Mouse (Mus musculus) ES-Bruce4 (cell line): Measurements from ENCODE around the gene Manf. TPM values are rescaled to one million over a fixed set of nuclear protein-coding genes. Genes with fewer than 3 reads are reported as not detected.

ENCODE experiments used
- H3K27ac ChIP-seq: 2 replicates; pipeline ENCODE4 v1.5.1; 2012; ENCODE audit warnings: low read length, inconsistent platforms; ENCODE audit not compliant: insufficient read depth
- H3K27me3 ChIP-seq: 2 replicates; pipeline ENCODE4 v1.6.1; 2012; ENCODE audit warnings: mild to moderate bottlenecking, low read length, inconsistent platforms; ENCODE audit not compliant: control insufficient read depth, poor library complexity, insufficient read depth, severe bottlenecking
- H3K36me3 ChIP-seq: 2 replicates; pipeline ENCODE4 v1.6.1; 2012; ENCODE audit warnings: inconsistent platforms, mild to moderate bottlenecking, low read length, moderate library complexity; ENCODE audit not compliant: control insufficient read depth, poor library complexity, insufficient read depth, severe bottlenecking
- H3K4me1 ChIP-seq: one replicate; pipeline ENCODE4 v1.8.1; 2011; ENCODE audit warnings: low read length; ENCODE audit not compliant: control insufficient read depth, insufficient read depth
- H3K4me3 ChIP-seq: 2 replicates; pipeline ENCODE4 v1.5.1; 2011; ENCODE audit warnings: low read depth, mild to moderate bottlenecking, low read length
- H3K9ac ChIP-seq: 2 replicates; pipeline ENCODE4 v1.6.1; 2012; ENCODE audit warnings: low read depth, mild to moderate bottlenecking, inconsistent platforms; ENCODE audit not compliant: poor library complexity, severe bottlenecking
- H3K9me3 ChIP-seq: replicated peaks from 2 replicates; pipeline ENCODE4 v1.6.1; 2012; ENCODE audit warnings: mild to moderate bottlenecking, low read length, inconsistent platforms; ENCODE audit not compliant: control insufficient read depth, poor library complexity, insufficient read depth, severe bottlenecking
- CTCF ChIP-seq: IDR thresholded peaks from one replicate; pipeline ENCODE4 v1.8.1; 2011; ENCODE audit warnings: low read depth, low read length
- EP300 ChIP-seq: IDR thresholded peaks from 2 replicates; pipeline ENCODE4 v1.6.1; 2011; ENCODE audit warnings: low read depth, low read length; ENCODE audit not compliant: insufficient read depth
- POLR2A ChIP-seq: IDR thresholded peaks from one replicate; pipeline ENCODE4 v1.8.1; 2011; ENCODE audit warnings: low read length; ENCODE audit not compliant: insufficient read depth
- polyA plus RNA-seq: library from polyadenylated mRNA; stranded (reverse); fragments of >200 nt; gene quantifications from 2 replicates; pipeline ENCODE4 v1.2.4, GENCODE M21; 2011; ENCODE audit warnings: low read depth; ENCODE audit not compliant: missing spikeins, insufficient read depth, insufficient read length

Manf gene
- polyA plus RNA-seq, 1 experiment = 220 TPM

DNA sequence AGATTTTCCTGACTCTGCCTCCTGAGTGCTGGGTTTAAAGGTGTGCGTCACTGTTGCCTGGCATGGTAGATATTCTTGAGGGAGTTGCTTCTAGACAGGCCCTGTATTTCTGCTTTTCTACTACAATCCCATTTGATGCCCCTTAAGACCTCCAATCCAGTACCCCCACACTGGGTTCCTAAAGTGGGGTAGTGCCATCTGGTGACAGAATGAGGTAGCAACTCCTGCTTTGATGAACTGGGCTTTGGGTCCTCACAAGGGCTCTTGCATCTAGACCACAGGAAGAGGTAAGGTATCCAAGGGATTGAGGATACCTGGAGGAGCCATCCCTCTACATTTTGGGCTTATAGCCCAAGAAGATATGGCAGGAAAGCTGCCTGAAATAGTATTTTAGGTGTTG lies 72.6 kb downstream of the Manf start:
- Histone ChIP-seq H3K9ac (no peak overlapping the region), H3K27me3 (no peaks in the 10 kb centered on the region), H3K4me1 (no peaks in the 10 kb centered on the region), H3K9me3 (no peaks in the 10 kb centered on the region), H3K4me3 (no peak overlapping the region), H3K36me3 (no peaks in the 10 kb centered on the region), H3K27ac (no peak overlapping the region)
- TF ChIP-seq CTCF (peak; percentile 36), POLR2A (no peak)

DNA sequence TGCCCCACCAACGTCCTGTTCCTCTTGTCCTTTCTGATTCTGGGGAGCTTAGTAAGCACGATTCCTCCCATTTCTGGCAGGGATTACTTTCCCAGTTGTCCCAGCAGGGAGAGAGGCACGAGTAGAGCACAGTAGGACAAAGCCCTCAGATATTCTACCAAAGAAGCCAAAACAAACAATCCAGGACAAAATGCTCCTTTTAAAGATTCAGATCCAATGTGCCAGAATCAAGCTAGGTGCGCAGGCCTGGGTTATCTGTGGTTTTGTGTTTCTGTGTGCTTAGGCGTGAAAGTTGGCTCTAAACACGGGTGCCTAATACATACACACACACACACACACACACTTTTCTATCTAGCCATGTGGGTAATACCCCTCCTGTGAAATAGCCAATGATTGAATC lies 73.6 kb downstream of the Manf start:
- Histone ChIP-seq H3K9me3 (no peaks in the 10 kb centered on the region), H3K36me3 (no peaks in the 10 kb centered on the region), H3K27ac (no peak overlapping the region), H3K4me3 (no peak overlapping the region), H3K9ac (no peak overlapping the region), H3K27me3 (no peaks in the 10 kb centered on the region), H3K4me1 (no peaks in the 10 kb centered on the region)
- TF ChIP-seq POLR2A (no peak), EP300 (no peak), CTCF (no peak)

DNA sequence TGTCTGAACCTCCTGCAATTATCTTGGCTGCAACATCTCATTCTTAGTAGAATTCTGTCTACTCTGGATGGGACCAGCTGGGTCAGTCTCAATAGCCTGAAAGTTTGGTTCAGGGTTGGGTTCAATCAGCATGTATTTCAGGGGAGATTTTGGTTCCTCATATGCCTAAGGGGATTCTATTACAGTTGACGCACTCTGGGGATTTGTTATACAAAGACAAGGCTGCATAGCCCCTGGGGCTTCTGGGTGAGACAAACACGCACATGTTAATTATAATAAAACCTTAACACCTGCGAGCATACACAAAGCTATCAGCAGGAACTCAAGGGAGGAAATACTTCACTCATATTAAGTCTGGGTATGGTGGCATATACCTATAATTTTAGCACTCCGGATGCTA lies 85.3 kb downstream of the Manf start:
- H3K4me3 ChIP-seq = no peak overlapping the region
- H3K27me3 ChIP-seq = no peaks in the 10 kb centered on the region

DNA sequence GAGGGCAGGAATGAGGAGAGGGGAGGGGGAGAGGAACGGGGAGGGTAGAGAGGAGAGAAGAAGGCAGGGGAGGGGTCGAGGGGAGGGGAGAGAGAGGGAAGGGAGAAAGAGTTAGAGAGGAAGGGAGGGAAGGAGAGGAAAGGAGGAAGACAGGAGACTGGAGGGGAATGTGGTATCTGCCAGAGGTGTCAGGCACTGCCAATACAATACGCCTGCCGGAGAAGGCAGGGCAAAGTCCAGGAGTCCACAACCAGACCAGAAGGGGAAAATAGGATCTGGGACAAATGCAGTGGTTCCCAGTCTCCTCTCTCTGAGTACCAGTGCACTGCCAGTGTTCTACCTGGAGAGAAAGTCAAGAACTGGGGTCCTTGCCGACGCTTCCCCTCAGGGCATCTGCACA lies 100.9 kb downstream of the Manf start:
- no peak overlapping the region for H3K4me3 ChIP-seq
- no peaks in the 10 kb centered on the region for H3K27me3 ChIP-seq
- H3K9ac ChIP-seq = no peak overlapping the region
- H3K9me3 ChIP-seq = no peaks in the 10 kb centered on the region
- TF ChIP-seq CTCF = no peak
- TF ChIP-seq EP300 = no peak
- TF ChIP-seq POLR2A = no peak
- no peaks in the 10 kb centered on the region for H3K36me3 ChIP-seq
- peaks cover 1% of the 10 kb centered on the region for H3K4me1 ChIP-seq
- H3K27ac ChIP-seq = no peak overlapping the region

More for the DNA sequence above, 85.3 kb downstream of the Manf start:
- H3K9me3 ChIP-seq = peaks cover 7% of the 10 kb centered on the region; the same call in 1 of the 2 replicates
- no peak overlapping the region for H3K27ac ChIP-seq
- no peaks in the 10 kb centered on the region for H3K36me3 ChIP-seq
- no peak overlapping the region for H3K9ac ChIP-seq
- TF ChIP-seq CTCF = no peak
- H3K4me1 ChIP-seq = no peaks in the 10 kb centered on the region

DNA sequence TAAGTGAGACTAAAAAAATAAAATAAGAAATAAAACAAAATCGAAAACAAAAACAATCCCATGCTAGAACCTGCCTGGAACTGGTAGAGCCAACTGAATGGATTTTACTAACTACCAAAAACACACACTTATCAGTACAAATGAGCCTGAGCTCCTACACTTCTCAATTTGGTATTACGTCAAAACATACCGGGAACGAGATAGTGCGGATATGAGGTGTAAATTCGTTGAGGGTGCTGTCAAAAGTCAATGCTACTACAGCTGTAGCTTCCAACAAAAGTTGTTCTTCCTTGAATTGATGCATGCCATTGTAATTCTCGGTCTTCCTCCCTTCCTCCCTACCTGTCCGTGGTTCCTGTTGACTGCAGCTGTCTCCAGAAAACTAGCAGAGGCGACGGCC lies 102.4 kb downstream of the Manf start:
- H3K27ac ChIP-seq = no peak overlapping the region
- no peaks in the 10 kb centered on the region for H3K9me3 ChIP-seq
- TF ChIP-seq POLR2A = no peak
- no peak for TF ChIP-seq CTCF
- H3K9ac ChIP-seq = peak overlapping the region; percentile 95; the same call in 1 of the 2 replicates
- peaks cover 1% of the 10 kb centered on the region for H3K4me1 ChIP-seq
- peak overlapping the region; percentile 83 for H3K4me3 ChIP-seq
- H3K36me3 ChIP-seq = no peaks in the 10 kb centered on the region
- no peaks in the 10 kb centered on the region for H3K27me3 ChIP-seq

DNA sequence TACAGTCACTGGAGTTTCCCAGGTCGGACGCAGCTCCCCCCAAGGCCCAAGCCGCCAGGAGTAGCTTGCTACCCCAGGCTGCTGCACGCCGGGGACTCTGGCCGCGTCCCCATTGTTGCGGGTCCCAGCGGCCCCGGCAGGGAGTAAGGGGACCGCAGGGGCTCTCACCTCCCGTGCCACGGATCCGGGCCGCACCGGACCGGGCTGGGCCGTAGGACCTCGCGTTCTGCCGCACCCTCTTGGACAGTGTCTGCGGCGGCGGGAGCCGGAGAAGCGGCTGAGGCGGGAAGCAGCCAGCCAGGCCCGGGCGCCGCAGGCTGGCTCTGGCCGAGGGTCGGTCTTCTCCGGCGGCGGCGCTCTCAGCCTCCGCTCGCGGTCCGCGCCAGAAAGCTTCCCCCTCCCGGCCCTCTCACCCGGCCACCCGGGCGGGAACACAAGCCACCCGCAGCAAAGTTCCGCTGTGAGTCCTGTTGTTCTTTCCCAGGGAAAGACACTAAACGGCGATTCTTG lies 102.9 kb downstream of the Manf start, which contains the start of gene Rad54l2:
Gene Rad54l2, minus strand, starts transcription at position 383 of the 510 bp plus-strand sequence.
- Histone ChIP-seq H3K27ac (no peak within 1 kb of the TSS), H3K27me3 (no peaks in the 10 kb centered on the region), H3K36me3 (no peaks in the 10 kb centered on the region), H3K4me1 (peaks cover 1% of the 10 kb centered on the region), H3K4me3 (peak within 1 kb of the TSS; percentile 83), H3K9ac (peak within 1 kb of the TSS; percentile 95), H3K9me3 (no peaks in the 10 kb centered on the region)
- TF ChIP-seq CTCF (no peak), EP300 (0 out of 2 replicates have a peak, but pooled peaks have one; percentile 47)

Other genes with a start within 250 kb of the Manf start
- not detected in 2 replicates for gene Grm2, start 235.9 kb downstream of the Manf start, polyA plus RNA-seq
- gene Tex264, start 206.1 kb downstream of the Manf start, polyA plus RNA-seq = 30.8 and 38.7 TPM in 2 replicates
- gene Rad54l2, start 102.8 kb downstream of the Manf start, polyA plus RNA-seq = 34.6 and 38.8 TPM in 2 replicates
- 65.9 and 70.7 TPM in 2 replicates for gene Dcaf1, start 70.1 kb downstream of the Manf start, polyA plus RNA-seq
- gene Rbm15b, start 4.6 kb downstream of the Manf start, polyA plus RNA-seq = 36.9 and 40.2 TPM in 2 replicates